Mouse (Mus musculus) megakaryocyte-erythroid progenitor cell, adult 5 weeks (primary cell): Measurements from ENCODE around the gene Akap8l. TPM values are rescaled to one million over a fixed set of nuclear protein-coding genes. Genes with fewer than 3 reads are reported as not detected.

Experiments used
- polyA plus RNA-seq: library from polyadenylated mRNA; stranded (reverse); fragments of >175 nt; gene quantifications from 2 replicates; pipeline ENCODE4 v1.2.3, GENCODE M21; 2012

The Akap8l gene
- 138 and 164 TPM in 2 replicates for polyA plus RNA-seq

GRCm38 (mm10) chr17:32350382-32350983, at the start of gene Akap8l:
Akap8l (minus strand) TSS chr17:32350607.

GRCm38 (mm10) chr17:32389101-32389659, 38.8 kb upstream of the Akap8l start, which contains the start of gene Wiz:
Wiz (minus strand) TSS chr17:32389439.

DNA sequence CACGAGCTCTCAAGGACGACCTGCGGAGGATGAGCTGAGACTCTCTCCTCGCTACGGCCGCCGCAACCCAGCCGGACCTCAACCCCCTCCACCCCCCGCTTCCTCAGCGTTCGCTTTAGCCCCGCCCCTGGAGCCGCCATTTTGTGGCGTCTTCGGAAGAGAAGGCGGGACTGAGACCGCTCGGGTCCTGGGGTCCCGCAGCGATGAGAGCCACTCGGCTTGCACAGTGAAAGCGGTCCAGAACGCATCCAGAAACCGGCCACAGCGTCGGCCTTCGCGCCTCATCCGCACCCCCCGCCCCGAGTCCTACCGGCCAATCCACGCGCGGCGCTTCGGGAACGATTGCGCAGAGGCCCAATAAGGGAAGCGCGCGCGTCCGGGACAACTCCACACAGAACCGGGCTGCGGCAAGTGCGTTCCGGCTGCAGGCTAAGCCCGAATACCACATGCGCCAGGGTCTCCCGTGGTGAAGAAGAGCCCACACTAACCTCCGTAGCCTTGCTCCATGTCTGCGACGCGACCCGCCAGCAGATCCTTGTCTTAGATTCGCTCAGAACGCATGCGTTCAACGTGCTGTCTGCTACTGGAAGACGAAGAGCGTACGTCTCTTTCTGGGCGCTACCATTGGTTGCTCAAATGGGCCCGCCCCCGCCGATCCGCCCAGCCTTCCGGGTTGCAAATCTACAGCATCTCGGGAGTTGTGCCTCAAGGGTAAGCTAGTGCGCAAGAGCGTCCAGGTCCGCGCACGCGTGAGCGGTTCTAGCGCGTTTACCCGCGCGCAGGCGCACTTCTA, 29.6 kb downstream of the Akap8l start, which contains the start of gene Akap8:
Gene Akap8, minus strand, starts transcription at position 642 of the 793 bp plus-strand sequence.

GRCm38 (mm10) chr17:32284262-32285137, 65.9 kb downstream of the Akap8l start, which contains the start of gene Brd4:
Brd4 (minus strand) TSS chr17:32284722.

Other genes with a start within 250 kb of the Akap8l start
- 0.22 and 0.44 TPM in 2 replicates for gene Notch3, start 183.8 kb downstream of the Akap8l start, polyA plus RNA-seq
- 0.12 TPM in 1 of 2 replicates, not detected in the other for gene Ephx3, start 161.1 kb downstream of the Akap8l start, polyA plus RNA-seq
- gene Brd4, start 65.9 kb downstream of the Akap8l start, polyA plus RNA-seq: 241 and 382 TPM in 2 replicates
- 304 and 360 TPM in 2 replicates for gene Akap8, start 29.4 kb downstream of the Akap8l start, polyA plus RNA-seq
- 84.1 and 101 TPM in 2 replicates for gene Wiz, start 38.8 kb upstream of the Akap8l start, polyA plus RNA-seq
- gene Rasal3, start 53.0 kb upstream of the Akap8l start, polyA plus RNA-seq: 62.6 and 69.4 TPM in 2 replicates
- 2.9 and 4.8 TPM in 2 replicates for gene Pglyrp2, start 73.6 kb upstream of the Akap8l start, polyA plus RNA-seq
- gene Cyp4f39, start 102.1 kb upstream of the Akap8l start, polyA plus RNA-seq: 0.24 and 0.26 TPM in 2 replicates
- gene Cyp4f17, start 155.4 kb upstream of the Akap8l start, polyA plus RNA-seq: 0.80 and 0.89 TPM in 2 replicates
- 3.6 and 4.7 TPM in 2 replicates for gene Cyp4f16, start 186.0 kb upstream of the Akap8l start, polyA plus RNA-seq